Mouse (Mus musculus) gastrocnemius, adult 18-20 months (tissue): ENCODE measurements around the gene H13. TPM values are rescaled to one million over a fixed set of nuclear protein-coding genes. Genes with fewer than 3 reads are reported as not detected.

Experiments used
- DNase-seq: peaks from one replicate; pipeline ENCODE4 v3.0.0; 2021; ENCODE audit warnings: low spot score
- long read RNA-seq, 2 experiments: library from polyadenylated mRNA; stranded (forward); transcript quantifications; one replicate each; pipeline ENCODE4 v2.0.0; 2021
- total RNA-seq, 2 experiments: library from RNA; stranded (reverse); gene quantifications; 2 replicates each; pipeline ENCODE4 v1.2.3; 2021

Gene H13
- 10 to 100 TPM; 29.5 to 30.8 TPM for total RNA-seq
- long read RNA-seq, experiment 1, full-length matches to known transcripts, result 85 of 98 reads
- long read RNA-seq, experiment 1, partial matches to known transcripts, result 5 of 98 reads
- long read RNA-seq, experiment 1, other reads (novel, unspliced or antisense), result 8 of 98 reads
- long read RNA-seq, experiment 2, full-length matches to known transcripts, result 59 of 72 reads
- long read RNA-seq, experiment 2, partial matches to known transcripts, result 5 of 72 reads
- long read RNA-seq, experiment 2, other reads (novel, unspliced or antisense), result 8 of 72 reads

DNA sequence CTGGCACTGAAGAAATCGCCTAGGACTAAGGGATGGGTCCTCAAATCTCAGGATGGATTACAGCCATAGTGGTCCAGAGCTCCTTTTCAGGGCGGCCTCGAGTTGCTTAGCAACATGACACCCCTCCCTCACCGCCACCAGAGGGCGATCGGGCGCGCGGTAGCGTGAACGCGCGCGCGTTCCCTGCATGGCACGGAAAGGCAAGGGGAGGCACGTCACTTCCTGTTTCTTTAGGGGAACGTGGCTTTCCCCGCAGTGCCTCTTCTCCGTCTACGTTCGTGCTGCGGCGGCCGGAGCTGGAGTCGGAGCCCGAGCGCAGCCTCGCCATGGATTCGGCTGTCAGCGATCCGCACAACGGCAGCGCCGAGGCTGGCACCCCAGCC is at the start of gene H13:
TSS of gene H13 (plus strand) at position 206 of the 383 bp plus-strand sequence.
- DNase-seq, result peak; percentile 90

DNA sequence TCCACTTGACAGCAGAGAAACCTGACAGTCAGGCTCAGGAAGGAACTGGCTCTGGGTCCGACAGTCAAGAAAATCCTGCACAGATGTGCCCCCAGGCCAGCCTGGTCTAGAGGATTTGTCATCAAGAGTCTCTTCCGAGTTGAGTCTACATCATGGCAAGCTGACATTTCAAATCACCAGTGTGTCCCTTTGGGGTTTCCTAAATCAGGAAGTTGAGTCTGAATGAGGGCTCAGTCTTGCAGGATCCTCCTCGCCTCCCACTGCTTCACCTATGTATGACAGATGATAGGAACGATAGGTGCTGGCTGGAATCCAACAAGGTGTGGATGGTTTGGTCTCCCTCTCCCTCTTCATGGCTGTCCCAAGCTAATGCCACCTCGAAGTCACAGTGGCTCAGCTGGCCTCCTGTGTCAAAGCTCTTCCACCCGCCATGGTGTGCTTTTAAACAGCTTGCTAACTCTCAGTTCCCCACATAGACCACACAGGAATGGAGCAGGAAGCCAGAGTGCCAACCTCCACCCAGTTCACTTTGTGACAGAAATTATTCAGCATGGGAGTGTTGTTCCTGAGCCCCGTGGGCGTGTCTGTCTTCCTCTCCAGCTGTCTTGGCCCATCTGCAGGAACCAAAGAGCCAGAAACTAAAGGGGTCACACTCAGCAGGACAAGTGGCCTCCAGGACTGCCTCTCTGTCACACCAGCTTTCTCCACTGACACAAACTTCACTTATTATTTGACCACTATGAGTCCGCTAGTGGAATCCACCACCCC is 48.7 kb upstream of the H13 start:
- DNase-seq, result peak; percentile 32

DNA sequence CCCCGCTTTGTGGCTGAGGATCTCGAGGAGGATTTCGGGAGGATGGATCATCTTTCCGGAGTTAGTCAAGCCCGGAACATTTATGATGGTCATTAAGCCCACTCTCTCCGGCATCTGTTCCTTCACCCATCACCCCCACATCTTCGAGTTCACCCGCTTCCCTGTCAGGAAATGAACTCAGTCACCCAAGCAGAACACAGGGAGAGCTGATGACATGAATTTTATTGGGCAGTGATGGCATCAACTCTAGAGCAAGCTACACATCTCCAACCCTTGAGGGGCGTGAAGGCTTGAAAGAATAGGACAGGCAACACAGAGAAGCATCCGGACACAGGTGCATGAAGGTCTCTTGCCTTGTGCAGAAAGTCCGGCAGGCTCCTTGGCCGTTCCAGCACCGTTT is 47.1 kb upstream of the H13 start:
- no peak for DNase-seq

DNA sequence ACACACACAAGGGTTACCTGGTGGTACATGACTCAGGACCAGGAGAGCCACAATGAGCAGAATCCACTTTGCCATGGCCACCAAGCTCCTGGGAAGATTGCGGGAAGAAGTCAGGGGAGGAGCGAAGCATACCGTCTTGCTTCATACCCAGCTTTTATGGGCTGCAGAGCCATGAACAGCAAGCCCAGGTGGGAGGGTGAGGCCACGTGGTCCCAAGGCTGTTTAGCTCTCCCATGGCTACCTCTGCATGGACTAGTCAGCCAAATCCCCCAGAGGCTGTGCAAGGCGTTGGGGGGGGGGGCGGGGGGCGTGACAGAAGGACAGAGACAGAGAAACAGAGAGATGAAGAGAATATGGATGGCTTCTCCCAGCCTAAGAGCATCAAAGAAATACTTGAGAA is 46.3 kb upstream of the H13 start, which contains the start of gene Defb25:
TSS of gene Defb25 (minus strand) at position 101 of the 400 bp plus-strand sequence.
- DNase-seq, result no peak

DNA sequence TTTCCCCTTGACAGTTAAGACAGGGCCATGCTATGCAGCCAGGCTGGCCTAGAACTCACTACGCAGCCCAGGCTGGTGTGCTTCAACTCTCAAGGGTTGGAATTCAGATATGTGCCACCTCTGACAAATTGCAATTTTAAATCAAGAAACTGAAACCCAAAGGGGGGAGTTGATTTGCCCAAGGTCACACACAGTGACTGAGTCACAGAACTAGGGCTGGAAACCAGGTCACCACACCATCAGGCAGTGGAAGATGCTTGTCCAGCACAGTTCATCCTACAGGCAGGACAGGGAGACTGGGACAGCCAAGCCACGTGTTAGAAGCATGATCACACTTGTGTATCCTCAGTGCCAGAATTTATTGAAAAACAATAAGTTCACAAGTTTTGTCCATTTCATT is 44.7 kb upstream of the H13 start:
- no peak for DNase-seq

DNA sequence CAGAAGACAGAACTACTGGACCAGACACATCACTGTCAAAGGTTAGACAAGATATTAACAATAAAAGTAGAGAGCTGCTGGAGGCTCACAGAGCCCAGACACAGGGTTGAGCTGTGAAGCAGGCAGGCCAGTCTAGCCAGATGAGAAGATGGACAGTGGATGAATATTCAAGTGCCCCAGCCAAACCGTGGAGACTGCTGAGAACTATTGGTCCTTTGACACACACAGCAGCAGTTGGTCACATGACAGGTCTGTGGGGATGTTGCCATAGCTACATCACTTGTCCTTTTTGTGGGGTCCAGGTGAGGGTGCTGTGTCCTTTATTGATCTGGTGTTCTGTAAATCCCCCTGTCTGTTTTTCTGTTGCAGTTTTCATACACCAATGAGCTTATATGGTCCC is 44.0 kb upstream of the H13 start:
- DNase-seq, result no peak

DNA sequence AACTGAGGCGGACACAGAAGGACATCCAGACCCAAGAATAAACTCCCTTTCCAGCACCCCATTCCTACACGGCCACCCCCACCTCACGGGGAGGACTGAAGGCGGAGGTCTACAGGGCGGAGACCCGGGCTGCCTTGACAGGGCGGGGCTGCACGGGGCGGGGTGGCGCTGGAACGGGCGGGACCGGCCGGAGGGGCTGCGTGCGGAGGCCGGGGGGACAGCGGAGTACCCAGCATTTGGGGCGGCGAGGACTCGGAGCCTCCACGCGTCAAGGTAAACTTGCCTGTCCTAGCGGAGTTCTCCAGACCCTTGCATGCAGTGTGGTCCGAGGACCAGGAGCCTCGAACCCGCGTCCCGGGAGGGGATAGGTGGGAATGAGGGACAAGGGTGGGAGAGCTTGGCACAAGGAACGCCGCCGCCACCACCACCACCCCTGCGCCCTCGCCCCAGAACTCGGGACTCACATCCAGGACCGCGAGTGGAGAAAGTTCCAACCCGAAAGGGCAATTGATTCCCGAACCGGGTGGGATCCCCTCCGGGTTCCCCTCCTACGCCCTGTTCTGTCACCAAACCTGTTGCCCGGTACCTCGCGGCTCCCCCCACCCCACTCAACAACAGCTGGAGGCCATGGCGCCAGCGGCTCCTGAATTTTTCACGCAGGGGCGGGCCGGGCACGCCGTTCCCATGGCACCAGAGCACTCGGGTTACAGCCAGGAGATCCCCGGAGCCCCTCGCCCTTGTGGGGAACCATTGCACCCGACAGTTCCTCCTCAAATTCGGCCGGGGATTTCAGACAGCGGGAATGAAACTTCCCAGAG is 42.3 kb upstream of the H13 start, which contains the start of gene Rem1:
TSS of gene Rem1 (plus strand) at position 178 of the 818 bp plus-strand sequence.
- DNase-seq, result no peak

DNA sequence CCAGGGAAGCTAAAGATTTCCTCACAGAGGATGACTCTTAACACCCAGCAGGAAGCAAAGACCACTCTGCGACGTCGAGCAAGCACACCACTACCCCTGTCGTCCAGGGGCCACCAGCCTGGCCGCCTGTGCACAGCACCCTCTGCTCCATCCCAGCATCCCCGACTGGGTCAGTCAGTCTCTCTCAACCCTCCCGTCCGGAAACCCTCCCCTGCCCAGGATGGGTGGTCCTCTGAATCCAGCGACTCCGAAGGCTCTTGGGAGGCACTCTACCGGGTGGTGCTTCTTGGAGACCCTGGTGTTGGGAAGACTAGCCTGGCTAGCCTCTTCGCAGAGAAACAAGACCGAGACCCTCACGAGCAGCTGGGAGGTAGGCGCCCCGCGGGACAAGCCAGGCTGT is 41.2 kb upstream of the H13 start:
- DNase-seq, result no peak

DNA sequence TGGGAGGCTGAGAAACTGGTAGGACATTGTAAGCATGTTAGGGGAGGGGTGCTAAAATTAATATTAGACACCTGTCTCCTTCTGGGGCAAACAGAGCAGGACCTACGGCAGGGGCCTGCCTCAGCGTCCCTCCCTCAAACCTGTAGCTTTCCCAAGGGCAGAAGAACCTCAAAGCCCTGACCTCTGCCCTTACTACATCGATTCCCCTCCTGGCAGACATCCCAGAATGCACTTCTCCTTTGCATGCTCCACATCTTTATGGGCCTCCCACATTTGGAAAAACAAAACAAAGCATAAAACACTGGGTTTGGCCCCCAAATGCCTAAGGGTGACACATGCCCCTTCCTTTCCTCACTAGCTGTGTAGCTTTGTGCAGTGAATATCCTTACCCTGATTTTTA is 40.0 kb upstream of the H13 start:
- DNase-seq, result no peak

DNA sequence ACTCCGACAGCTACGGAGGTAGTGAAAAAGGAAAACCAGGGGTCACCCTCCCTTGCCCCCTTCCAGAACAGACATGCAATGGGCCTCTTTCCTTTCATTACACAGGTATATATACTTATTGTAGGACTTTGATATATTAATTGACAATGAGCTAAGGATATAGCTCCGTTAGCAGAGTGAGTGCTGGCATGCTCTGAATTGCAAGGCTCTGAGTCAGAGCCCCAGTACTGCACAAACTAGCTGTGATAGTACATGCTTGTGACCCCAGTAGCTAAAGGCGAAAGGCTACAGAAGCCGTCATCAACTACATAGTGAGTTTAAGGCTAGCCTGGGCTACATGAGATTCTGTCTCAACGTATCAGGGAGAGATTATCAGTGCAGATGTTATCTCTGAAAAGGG is 39.4 kb upstream of the H13 start:
- no peak for DNase-seq

DNA sequence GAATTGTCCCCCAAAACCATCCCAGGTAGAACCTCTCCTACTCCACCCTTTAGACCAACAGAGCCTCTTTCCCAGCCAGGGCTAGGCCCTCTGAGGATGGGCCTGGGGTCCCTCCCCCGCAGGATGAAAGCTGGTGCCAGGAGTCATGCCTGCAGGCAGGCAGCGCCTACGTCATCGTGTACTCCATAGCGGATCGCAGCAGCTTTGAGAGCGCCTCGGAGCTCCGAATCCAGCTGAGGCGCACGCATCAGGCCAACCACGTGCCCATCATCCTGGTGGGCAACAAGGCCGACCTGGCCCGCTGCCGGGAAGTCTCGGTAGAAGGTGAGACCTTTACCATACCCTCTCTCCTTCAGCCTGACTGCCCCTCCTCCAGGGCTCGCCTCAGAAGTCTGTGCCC is 35.9 kb upstream of the H13 start:
- DNase-seq, result no peak

DNA sequence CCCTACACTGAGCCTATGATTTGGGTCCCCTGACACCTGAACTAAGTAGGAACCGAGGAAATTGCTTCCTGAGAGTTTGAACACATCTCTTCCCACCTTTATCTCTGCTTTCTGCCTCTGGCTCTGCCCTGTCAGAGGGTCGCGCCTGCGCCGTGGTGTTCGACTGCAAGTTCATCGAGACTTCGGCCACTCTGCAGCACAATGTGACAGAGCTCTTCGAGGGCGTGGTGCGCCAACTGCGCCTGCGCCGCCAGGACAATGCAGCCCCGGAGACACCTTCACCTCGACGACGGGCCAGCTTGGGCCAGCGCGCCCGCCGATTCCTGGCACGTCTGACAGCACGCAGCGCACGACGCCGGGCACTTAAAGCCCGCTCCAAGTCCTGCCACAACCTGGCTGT is 35.0 kb upstream of the H13 start:
- no peak for DNase-seq

DNA sequence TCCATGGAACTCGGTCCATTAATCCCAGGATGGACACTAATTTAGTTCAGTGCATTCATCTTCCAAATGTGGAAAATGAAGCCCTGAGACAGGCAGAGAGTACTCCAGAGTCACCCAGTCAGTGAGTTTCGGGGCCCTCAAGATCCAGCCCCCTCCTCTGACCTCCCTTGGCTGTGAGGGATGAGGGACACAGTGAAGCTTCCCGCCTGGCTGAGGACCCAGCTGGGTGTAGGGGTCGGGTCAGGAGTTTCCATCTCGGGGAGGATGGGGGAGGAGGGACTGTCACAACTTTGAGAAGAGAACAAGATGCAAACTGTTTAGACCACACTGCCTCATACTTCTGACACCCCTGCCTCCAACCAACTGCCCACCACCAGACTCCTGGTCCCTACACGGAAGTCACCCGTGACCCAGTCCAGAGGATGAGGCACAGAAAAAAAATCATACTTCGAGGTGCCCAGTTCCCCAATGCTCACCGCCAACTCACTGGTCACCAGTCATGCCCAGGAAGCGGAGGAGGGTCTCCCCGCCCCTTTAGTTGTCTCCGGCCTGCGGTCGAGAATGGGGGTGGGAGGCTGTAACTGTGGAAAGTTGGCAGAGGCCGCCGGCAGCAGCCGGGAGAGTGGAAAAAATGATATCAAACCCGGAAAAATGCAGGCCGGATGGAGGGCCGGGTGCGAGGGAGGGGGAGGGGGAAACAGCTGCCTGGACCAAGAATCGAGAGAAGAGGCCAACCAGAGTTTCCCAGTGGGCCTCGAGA is 32.8 kb upstream of the H13 start:
- peak; percentile 72 for DNase-seq

DNA sequence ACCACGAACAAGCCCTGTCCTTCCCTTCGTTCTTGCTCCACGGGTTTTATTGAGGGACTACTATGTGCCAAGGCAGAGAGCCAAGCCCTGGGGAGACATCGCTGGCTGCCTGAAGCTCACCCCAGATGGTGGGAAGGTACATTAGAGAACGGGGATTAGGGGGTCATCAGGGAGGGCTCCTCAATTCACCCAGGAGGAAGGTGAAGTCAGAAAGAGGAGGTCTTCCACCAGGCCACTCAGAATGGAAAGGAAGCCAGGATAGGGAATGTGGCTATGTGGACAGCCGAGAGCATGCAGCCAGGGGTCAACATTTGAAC is 32.3 kb upstream of the H13 start:
- DNase-seq, result no peak

DNA sequence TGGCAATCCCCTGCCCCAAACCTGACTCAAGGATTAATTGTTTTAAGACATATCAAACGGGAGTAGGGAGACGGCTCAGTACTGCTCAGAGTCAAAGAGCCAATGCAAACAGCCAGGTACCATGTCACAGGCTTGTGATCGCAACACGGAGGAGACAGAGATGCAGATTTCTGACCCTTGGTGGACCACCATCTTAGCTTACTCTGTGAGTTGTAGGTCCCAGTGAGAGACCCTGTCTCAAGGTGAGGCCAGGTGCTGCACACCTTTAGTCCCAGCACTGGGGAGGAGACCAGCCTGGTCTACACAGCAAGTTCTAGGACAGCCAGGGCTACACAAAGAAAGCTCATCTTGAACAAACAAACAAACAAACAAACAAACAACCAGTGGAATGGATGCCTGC is 31.9 kb upstream of the H13 start:
- DNase-seq, result no peak

DNA sequence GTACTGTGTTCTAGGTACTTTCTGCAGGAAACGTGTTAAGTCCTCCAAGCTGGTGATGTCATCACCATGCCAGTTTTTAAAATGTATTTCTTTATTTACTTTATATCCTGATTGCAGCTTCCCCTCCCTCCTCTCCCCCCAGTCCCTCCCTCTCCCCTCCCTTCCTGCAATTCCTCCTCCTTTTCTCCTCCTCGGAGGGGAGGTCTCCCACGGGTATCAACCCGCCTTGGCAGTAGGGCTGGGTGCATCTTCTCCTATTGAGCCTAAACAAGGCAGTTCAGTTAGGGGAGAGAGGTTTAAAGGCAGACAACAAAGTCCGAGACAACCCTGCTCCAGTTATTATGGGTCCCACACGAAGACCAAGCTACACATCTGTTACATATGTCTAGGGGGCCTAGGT is 30.4 kb upstream of the H13 start:
- DNase-seq, result no peak

DNA sequence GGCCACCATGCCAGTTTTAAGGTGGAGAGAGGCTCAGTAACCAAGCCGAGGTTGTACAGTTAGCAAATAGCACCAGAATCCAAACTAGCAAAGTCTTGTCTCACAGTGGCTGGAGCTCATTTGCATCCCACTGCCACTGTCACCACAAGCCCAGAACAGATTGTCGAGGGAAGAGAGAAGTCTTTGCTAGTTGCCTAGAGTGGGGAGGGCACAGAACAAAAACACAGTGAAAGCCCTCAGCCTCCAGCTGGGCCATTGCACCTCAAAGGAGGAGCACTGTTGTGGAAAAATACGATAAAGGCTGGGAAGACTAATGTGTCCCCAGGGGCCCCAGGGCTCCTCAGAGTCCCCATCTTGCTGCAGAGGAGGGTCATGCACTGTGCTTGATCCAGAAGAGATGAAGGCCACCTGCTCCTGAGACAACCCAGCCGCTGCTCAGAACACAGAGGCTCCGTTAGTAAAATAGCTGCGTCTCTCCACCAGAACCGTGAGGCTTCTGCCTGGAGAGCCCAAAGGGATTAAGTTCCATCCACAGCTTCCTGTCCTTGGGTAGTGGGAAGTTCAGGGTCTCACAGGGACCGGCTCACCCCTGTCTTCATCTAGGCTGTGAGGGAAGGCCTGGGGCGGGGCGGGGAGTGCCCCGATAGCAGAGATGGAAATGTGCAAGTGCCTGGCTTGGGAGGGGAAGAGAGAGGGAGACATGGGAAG is 29.7 kb upstream of the H13 start:
- DNase-seq, result no peak

DNA sequence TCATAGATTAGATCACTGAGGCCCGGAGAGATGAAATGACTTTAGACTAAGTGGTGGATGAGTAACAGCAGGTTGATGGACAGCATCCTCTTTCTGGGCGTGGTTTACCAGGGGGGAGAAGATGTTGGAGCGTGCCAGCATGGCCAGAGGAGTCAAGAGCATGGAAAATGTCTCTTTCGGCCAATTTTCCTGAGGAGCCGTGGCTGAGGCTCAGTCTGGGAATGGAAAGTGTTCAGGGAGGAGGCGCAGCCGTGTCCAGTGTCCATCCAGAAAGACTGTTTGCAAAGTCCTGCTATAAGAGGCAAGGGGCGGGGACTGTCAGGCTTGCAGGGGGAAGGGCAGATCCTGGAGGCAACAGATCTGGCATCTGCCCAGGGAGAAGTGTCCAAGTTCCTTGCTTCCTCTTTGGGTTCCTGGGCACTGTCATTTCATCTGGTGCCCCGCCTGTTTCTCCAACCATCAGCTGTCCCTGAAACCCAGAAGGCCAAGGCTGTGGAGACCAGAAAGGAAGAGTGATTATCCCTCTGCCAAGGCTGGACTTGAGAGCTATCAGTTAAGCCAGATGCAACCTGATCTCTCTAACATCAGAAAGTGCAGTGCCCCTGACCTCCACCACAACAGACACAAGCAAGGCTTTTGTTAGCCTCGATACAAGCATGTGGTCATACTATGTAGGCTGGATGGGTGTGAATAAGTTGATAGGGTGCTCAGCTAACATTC is 16.2 kb upstream of the H13 start:
- DNase-seq, result peak; percentile 69

DNA sequence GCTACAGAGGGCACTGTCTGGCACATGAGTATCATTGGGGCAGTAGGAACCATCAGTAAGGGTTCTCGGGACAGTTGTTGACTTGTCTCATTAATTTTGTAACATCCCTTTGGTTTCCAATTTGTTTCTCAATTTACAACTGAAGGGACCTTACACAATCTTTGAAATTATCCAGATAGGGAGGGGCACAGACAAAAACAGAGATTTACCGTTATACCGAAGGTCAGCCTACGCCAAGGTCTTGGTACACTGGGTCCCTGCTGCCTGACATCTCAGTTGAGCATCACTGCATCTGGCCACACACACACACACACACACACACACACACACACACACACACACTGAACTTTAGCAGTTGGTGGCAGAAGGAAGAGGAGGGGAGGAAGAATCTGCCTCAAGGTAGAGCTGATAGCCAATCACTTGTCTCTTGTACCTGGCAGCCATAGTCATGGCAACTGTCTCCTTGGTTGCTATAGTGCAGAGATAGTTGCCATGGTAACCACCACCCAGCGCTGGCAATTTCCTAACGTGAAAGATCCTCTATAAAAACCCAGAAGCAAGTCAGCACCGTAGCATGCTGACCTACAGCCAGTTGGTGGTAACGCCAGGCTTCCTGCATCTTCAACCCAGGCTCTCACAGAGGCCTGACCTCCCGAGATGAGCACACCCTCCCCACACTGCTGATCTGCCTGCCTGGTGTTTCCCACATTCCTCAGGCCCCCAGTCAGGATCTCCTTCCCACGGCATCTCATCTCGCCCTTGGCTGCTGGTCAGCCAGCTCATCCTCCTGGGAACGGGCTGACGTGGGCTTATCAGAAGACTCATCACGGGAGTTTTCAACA is 15.2 kb upstream of the H13 start:
- DNase-seq, result peak; percentile 43
